ENCODE assay signal across 9 mouse cellular contexts in the genomic region with DNA sequence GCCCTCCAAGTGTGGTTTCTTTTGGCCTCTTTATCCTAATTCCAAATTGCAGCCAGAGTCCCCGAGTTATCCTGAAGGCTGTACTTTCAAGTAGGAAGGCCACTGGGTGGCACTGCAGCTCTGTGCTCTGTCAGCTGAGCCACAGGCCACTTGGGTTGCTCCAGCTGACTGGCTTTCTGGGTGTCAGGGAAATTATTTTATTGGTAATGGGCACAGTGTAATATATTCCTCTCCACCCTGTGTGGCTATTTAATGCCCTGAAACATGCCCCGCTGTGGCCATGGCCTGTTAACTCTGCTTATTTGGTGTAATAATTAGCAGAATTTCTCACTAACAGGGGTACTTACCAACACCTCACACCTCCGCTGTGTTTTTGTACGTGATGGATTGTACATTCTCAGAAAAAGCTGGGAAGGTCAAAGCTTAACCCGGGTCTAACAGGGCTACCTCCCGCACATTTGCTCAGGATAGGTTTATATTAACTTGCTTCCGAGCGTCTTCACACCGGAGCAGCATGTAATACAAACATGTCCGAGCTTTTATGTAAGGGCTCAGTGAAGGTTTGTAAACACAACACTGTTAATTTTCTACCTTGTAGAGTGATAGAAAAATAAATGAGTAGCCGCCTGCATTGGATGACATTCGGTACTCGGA.
DNase-seq lines count a peak whose midpoint lies in the region; ATAC-seq and TF ChIP-seq lines count a peak whose summit lies in the region.
"Had no signal": no experiment of that assay in that cellular context is flagged by ENCODE, and none has a peak within 500 bp of the region (broad histone marks: within the 10 kb centered on the region; RNA-seq: fewer than 3 reads in every experiment).

No protein-coding gene starts in this region.

- H3K4me2 ChIP-seq in hindbrain, embryonic 14.5 days (replicated peaks), result no peak overlapping the region

- H3K4me1 ChIP-seq in cerebellum, adult 2 months (ENCODE audit: control insufficient read depth, insufficient read depth, low read length), result peaks cover 13% of the 10 kb centered on the region
- H3K4me1 ChIP-seq in hindbrain, embryonic 14.5 days (replicated peaks; ENCODE audit: control insufficient read depth, insufficient read depth, low read length), result peaks cover 37% of the 10 kb centered on the region

- peak; percentile 93 for TF ChIP-seq CTCF in cerebellum, adult 2 months (IDR thresholded peaks at IDR 0.05; ENCODE audit: borderline replicate concordance, insufficient read depth, low read depth, low read length)

- 76% methylated on average over 13 of the region's 13 CpGs for WGBS in cerebellum, adult 2 months
- WGBS in hindbrain, embryonic 14.5 days, result 67% methylated on average over 13 of the region's 13 CpGs

- no peaks in the 10 kb centered on the region for H3K27me3 ChIP-seq in cerebellum, adult 2 months (ENCODE audit: control insufficient read depth, insufficient read depth, low read length)
- peaks cover 8% of the 10 kb centered on the region for H3K27me3 ChIP-seq in hindbrain, embryonic 14.5 days (ENCODE audit: control insufficient read depth, insufficient read depth, low read length)

- no peak for TF ChIP-seq POLR2A in cerebellum, adult 2 months (IDR thresholded peaks at IDR 0.05; ENCODE audit: borderline replicate concordance, insufficient read depth, low read length)

- H3K4me3 ChIP-seq in cerebellum, adult 2 months (replicated peaks; ENCODE audit: insufficient read depth, low read depth, low read length), result no peak overlapping the region
- no peak overlapping the region for H3K4me3 ChIP-seq in hindbrain, embryonic 14.5 days (replicated peaks; ENCODE audit: low read length)

- peak; percentile 77 for DNase-seq in MN1 (ENCODE audit: low spot score)
- peak; percentile 74 to 78 for DNase-seq in cerebellum, adult 2 months
- DNase-seq in hindbrain, embryonic 14.5 days (ENCODE audit: low spot score), result peak; percentile 87
- peak; percentile 57 to 79 for DNase-seq in layer of hippocampus, postnatal 25 days (ENCODE audit: extremely low spot score in 1 of 2, low spot score in 1 of 2)
- DNase-seq in lung, postnatal 14 days, result peak; percentile 86
- DNase-seq in right cerebral cortex, adult 2 months (ENCODE audit: low spot score in 2 of 2), result peak; percentile 77 to 87
- DNase-seq in urinary bladder, postnatal 14 days (ENCODE audit: low spot score), result peak; percentile 81

- no peak overlapping the region for H3K9ac ChIP-seq in hindbrain, embryonic 14.5 days

- H3K27ac ChIP-seq in cerebellum, adult 2 months (ENCODE audit: insufficient read depth, low read length), result no peak overlapping the region
- H3K27ac ChIP-seq in hindbrain, embryonic 14.5 days, result no peak overlapping the region
- H3K27ac ChIP-seq: macrophage had no signal

- no peaks in the 10 kb centered on the region for H3K9me3 ChIP-seq in hindbrain, embryonic 14.5 days (ENCODE audit: control insufficient read depth, low read length)

- peak; percentile 78 for ATAC-seq in frontal cortex, adult (ENCODE audit: low TSS enrichment)
- ATAC-seq in hindbrain, embryonic 14.5 days (ENCODE audit: low FRiP score), result peak; percentile 61; the same call in 1 of the 2 replicates

- no peaks in the 10 kb centered on the region for H3K36me3 ChIP-seq in hindbrain, embryonic 14.5 days (replicated peaks; ENCODE audit: control insufficient read depth, insufficient read depth)
